Mouse (Mus musculus): ENCODE results near the gene Map7d2. TPM values are rescaled to one million over a fixed set of nuclear protein-coding genes. Genes with fewer than 3 reads are reported as not detected.
A peak's percentile ranks its signal among the peaks of the same experiment; 100 is the strongest.

Map7d2 gene
- polyA plus RNA-seq, 1 experiment from 2014 or later = 0.40 TPM

GRCm38 (mm10) chrX:159526388-159526787 is 112.0 kb downstream of the Map7d2 start, which contains the start of gene Bclaf3:
Bclaf3 (plus strand) TSS chrX:159526688.
- Histone ChIP-seq H3K4me1 (ENCODE audit: control insufficient read depth, insufficient read depth, low read length) (no peaks in the 10 kb centered on the region), H3K27me3 (ENCODE audit: control insufficient read depth, insufficient read depth, low read length) (no peaks in the 10 kb centered on the region), H3K27ac (ENCODE audit: low read depth, low read length) (no peak within 1 kb of the TSS), H3K4me3 (ENCODE audit: low read depth, low read length) (no peak within 1 kb of the TSS), H3K9me3 (replicated peaks; ENCODE audit: control insufficient read depth, low read length) (no peaks in the 10 kb centered on the region), H3K4me2 (no peak within 1 kb of the TSS), H3K9ac (ENCODE audit: low read depth, low read length) (no peak within 1 kb of the TSS), H3K36me3 (ENCODE audit: control insufficient read depth, insufficient read depth, low read length) (no peaks in the 10 kb centered on the region)
- 80% methylated on average over 6 of the region's 6 CpGs for WGBS (ENCODE audit: insufficient replicate concordance)
- ATAC-seq (replicated peaks; ENCODE audit: insufficient number of reproducible peaks, low FRiP score, low TSS enrichment) = no peak

- H3K4me3 ChIP-seq (ENCODE audit: low read depth, low read length) = peak overlapping the region; percentile 65
- no peaks in the 10 kb centered on the region for H3K27me3 ChIP-seq (ENCODE audit: control insufficient read depth, insufficient read depth, low read length)
These were observed 118.0 kb downstream of the Map7d2 start for GRCm38 (mm10) chrX:159532427-159532810.

GRCm38 (mm10) chrX:159532811-159533462 is 118.6 kb downstream of the Map7d2 start:
- H3K4me2 ChIP-seq = peak overlapping the region; percentile 63
- peak overlapping the region; percentile 65 for H3K4me3 ChIP-seq (ENCODE audit: low read depth, low read length)
- ATAC-seq (replicated peaks; ENCODE audit: insufficient number of reproducible peaks, low FRiP score, low TSS enrichment) = no peak; the same call in none of the 2 replicates
- H3K4me1 ChIP-seq (ENCODE audit: control insufficient read depth, insufficient read depth, low read length) = no peaks in the 10 kb centered on the region; the same call in 1 of the 2 replicates
- H3K27me3 ChIP-seq (ENCODE audit: control insufficient read depth, insufficient read depth, low read length) = no peaks in the 10 kb centered on the region
- H3K9me3 ChIP-seq (replicated peaks; ENCODE audit: control insufficient read depth, low read length) = no peaks in the 10 kb centered on the region
- WGBS (ENCODE audit: insufficient replicate concordance) = 10% methylated on average over 33 of the region's 56 CpGs
- H3K9ac ChIP-seq (ENCODE audit: low read depth, low read length) = peak overlapping the region; percentile 72
- H3K27ac ChIP-seq (ENCODE audit: low read depth, low read length) = peak overlapping the region; percentile 68
- no peaks in the 10 kb centered on the region for H3K36me3 ChIP-seq (ENCODE audit: control insufficient read depth, insufficient read depth, low read length)

More at GRCm38 (mm10) chrX:159532427-159532810, 118.0 kb downstream of the Map7d2 start:
- 9% methylated on average over 24 of the region's 38 CpGs for WGBS (ENCODE audit: insufficient replicate concordance)
- H3K4me1 ChIP-seq (ENCODE audit: control insufficient read depth, insufficient read depth, low read length) = no peaks in the 10 kb centered on the region; the same call in 1 of the 2 replicates
- H3K27ac ChIP-seq (ENCODE audit: low read depth, low read length) = peak overlapping the region; percentile 68
- H3K36me3 ChIP-seq (ENCODE audit: control insufficient read depth, insufficient read depth, low read length) = no peaks in the 10 kb centered on the region
- H3K9me3 ChIP-seq (replicated peaks; ENCODE audit: control insufficient read depth, low read length) = no peaks in the 10 kb centered on the region
- peak overlapping the region; percentile 72 for H3K9ac ChIP-seq (ENCODE audit: low read depth, low read length)
- ATAC-seq (replicated peaks; ENCODE audit: insufficient number of reproducible peaks, low FRiP score, low TSS enrichment) = peak; percentile 98
- H3K4me2 ChIP-seq = peak overlapping the region; percentile 63

- WGBS (ENCODE audit: insufficient replicate concordance) = 77% methylated on average over 18 of the region's 18 CpGs
- H3K36me3 ChIP-seq (ENCODE audit: control insufficient read depth, insufficient read depth, low read length) = no peaks in the 10 kb centered on the region
These were observed 127.6 kb downstream of the Map7d2 start for GRCm38 (mm10) chrX:159541936-159542335.

GRCm38 (mm10) chrX:159547093-159547492 is 132.7 kb downstream of the Map7d2 start:
- ATAC-seq (replicated peaks; ENCODE audit: insufficient number of reproducible peaks, low FRiP score, low TSS enrichment) = no peak
- no peak overlapping the region for H3K4me3 ChIP-seq (ENCODE audit: low read depth, low read length)
- H3K9me3 ChIP-seq (replicated peaks; ENCODE audit: control insufficient read depth, low read length) = no peaks in the 10 kb centered on the region
- H3K4me2 ChIP-seq = no peak overlapping the region
- no peaks in the 10 kb centered on the region for H3K36me3 ChIP-seq (ENCODE audit: control insufficient read depth, insufficient read depth, low read length)
- H3K9ac ChIP-seq (ENCODE audit: low read depth, low read length) = no peak overlapping the region
- WGBS (ENCODE audit: insufficient replicate concordance) = 76% methylated on average over 5 of the region's 5 CpGs
- no peaks in the 10 kb centered on the region for H3K27me3 ChIP-seq (ENCODE audit: control insufficient read depth, insufficient read depth, low read length)
- H3K4me1 ChIP-seq (ENCODE audit: control insufficient read depth, insufficient read depth, low read length) = no peaks in the 10 kb centered on the region
- H3K27ac ChIP-seq (ENCODE audit: low read depth, low read length) = no peak overlapping the region

More at GRCm38 (mm10) chrX:159541936-159542335, 127.6 kb downstream of the Map7d2 start:
- Histone ChIP-seq H3K9ac (ENCODE audit: low read depth, low read length) (no peak overlapping the region), H3K27ac (ENCODE audit: low read depth, low read length) (no peak overlapping the region), H3K27me3 (ENCODE audit: control insufficient read depth, insufficient read depth, low read length) (no peaks in the 10 kb centered on the region), H3K4me2 (no peak overlapping the region), H3K4me1 (ENCODE audit: control insufficient read depth, insufficient read depth, low read length) (no peaks in the 10 kb centered on the region), H3K9me3 (replicated peaks; ENCODE audit: control insufficient read depth, low read length) (no peaks in the 10 kb centered on the region), H3K4me3 (ENCODE audit: low read depth, low read length) (no peak overlapping the region)
- ATAC-seq (replicated peaks; ENCODE audit: insufficient number of reproducible peaks, low FRiP score, low TSS enrichment) = no peak

Other genes starting within 250 kb of the Map7d2 start
- 5.4 and 7.6 TPM in 2 replicates for gene Rps6ka3, start 204.3 kb upstream of the Map7d2 start, polyA plus RNA-seq (2014; fragmentation: Nextera tagmentation; extraction: Ambion mirVana)
- 107 and 108 TPM in 2 replicates for gene Eif1ax, start 42.4 kb upstream of the Map7d2 start, polyA plus RNA-seq (2014; fragmentation: Nextera tagmentation; extraction: Ambion mirVana)
- gene Bclaf3, start 112.1 kb downstream of the Map7d2 start, polyA plus RNA-seq (2014; fragmentation: Nextera tagmentation; extraction: Ambion mirVana) = 13.9 and 16.9 TPM in 2 replicates
- 80.7 and 81.2 TPM in 2 replicates for gene Sh3kbp1, start 212.7 kb downstream of the Map7d2 start, polyA plus RNA-seq (2014; fragmentation: Nextera tagmentation; extraction: Ambion mirVana)